Mouse (Mus musculus): ENCODE data around the gene Ndfip2. TPM values are rescaled to one million over a fixed set of nuclear protein-coding genes. Genes with fewer than 3 reads are reported as not detected.

Ndfip2 gene
- polyA plus RNA-seq, 1 experiment from 2014 or later: 64.2 TPM

DNA sequence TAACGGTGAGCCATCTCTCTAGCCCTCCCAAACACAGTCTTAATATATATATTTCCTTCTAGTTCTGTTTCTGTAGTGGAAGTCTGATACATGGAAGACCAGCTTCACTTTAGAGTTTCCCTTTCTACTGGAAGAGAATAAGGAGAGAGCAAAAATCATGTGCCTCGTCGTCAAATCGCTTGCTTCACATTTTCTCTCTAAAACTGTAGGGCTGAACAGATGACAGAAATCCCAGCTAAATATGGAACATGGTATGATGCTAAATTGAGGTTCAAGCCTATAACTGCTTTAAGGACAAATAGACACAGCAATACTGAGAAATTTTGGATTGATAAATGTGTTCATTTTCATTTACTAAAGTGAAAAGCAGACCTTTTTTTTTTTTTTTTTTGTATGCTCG, 4.0 kb upstream of the Ndfip2 start:
- ATAC-seq (ENCODE audit: low FRiP score, low TSS enrichment): no peak
- Histone ChIP-seq H3K4me2 (replicated peaks; ENCODE audit: low read depth) (no peak overlapping the region), H3K4me3 (ENCODE audit: low read depth, low read length) (no peak overlapping the region), H3K36me3 (ENCODE audit: control insufficient read depth, insufficient read depth, low read length) (no peaks in the 10 kb centered on the region), H3K4me1 (replicated peaks; ENCODE audit: control insufficient read depth, insufficient read depth) (no peaks in the 10 kb centered on the region), H3K9ac (ENCODE audit: low read length) (no peak overlapping the region), H3K9me3 (ENCODE audit: control insufficient read depth, low read length) (no peaks in the 10 kb centered on the region), H3K27ac (replicated peaks) (no peak overlapping the region), H3K27me3 (ENCODE audit: control insufficient read depth, insufficient read depth, low read length) (no peaks in the 10 kb centered on the region)
- no peak for TF ChIP-seq CTCF (IDR thresholded peaks at IDR 0.05; ENCODE audit: low read depth)
- TF ChIP-seq EP300 (optimal IDR thresholded peaks at IDR 0.05): no peak
- WGBS: 77% methylated on average over 5 of the region's 5 CpGs
- no peak for DNase-seq (ENCODE audit: low spot score)

DNA sequence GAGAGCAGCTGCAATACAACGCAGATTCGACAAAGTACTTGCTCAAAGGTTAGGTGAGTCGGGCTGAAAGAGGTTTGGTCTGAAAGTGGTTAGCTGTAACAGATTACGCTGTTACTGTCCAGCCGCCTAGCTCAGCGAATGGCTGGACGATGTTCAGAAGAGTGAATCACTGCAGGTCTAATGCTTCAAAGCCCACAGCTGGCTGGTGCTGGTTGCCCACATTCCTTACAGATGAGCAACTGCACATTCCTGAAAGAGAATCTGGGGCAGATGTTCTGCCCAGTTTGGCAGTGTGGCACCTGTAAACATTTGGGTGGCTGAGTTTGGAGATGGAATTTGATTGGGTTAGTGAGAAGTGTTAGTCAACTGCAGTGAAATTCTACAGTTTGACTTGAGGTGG, 2.8 kb upstream of the Ndfip2 start:
- Histone ChIP-seq H3K4me1 (replicated peaks; ENCODE audit: control insufficient read depth, insufficient read depth) (no peaks in the 10 kb centered on the region), H3K27me3 (ENCODE audit: control insufficient read depth, insufficient read depth, low read length) (no peaks in the 10 kb centered on the region), H3K4me3 (ENCODE audit: low read depth, low read length) (no peak overlapping the region), H3K9ac (ENCODE audit: low read length) (no peak overlapping the region), H3K4me2 (replicated peaks; ENCODE audit: low read depth) (no peak overlapping the region), H3K36me3 (ENCODE audit: control insufficient read depth, insufficient read depth, low read length) (no peaks in the 10 kb centered on the region), H3K27ac (replicated peaks) (no peak overlapping the region), H3K9me3 (ENCODE audit: control insufficient read depth, low read length) (no peaks in the 10 kb centered on the region)
- 62% methylated on average over 7 of the region's 7 CpGs for WGBS
- ATAC-seq (ENCODE audit: low FRiP score, low TSS enrichment): no peak
- TF ChIP-seq EP300 (optimal IDR thresholded peaks at IDR 0.05) (no peak), CTCF (IDR thresholded peaks at IDR 0.05; ENCODE audit: low read depth) (no peak)
- no peak for DNase-seq (ENCODE audit: low spot score)

DNA sequence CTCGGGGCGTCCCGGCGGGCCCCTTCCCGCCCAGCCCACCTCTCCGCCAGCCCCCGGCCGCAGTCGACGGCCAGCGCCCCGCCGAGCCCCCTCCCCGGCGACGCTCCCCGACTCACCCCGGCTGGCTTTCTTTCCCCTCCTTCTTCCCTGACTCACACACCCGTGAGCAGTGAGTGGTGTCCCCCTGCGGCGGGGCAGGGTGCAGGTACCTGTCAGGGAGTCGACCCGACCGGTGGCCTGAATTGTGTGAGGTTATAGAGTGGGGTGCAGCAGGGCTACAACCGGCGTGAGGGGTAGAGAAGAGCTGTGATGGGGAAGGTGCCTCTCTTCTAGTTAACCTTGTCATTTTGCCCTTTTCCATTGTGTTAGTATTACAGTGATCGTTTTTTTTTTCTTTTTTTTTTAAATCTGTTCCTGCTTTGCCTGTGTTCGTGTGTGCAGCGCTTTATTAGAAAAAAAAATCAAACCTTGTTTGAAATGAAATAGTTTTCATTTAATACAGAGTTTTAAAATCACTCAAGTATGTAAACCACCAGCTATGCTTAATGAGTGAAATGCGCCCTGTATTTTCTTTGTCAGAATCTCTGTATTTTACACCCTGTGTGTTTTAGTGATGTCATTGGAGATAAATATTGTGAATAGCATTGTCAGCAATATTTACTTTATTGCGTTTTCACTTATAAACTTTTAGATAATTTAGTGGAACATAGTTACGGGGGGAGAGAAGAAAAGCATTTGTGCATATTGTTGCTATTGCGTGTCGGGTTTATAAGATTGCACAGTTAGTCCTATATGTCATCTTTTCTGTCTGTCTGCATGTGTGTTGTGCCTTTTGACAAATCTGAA, 885 bp downstream of the Ndfip2 start:
- peak; percentile 68 for ATAC-seq (ENCODE audit: low FRiP score, low TSS enrichment)
- WGBS: 4% methylated on average over 27 of the region's 34 CpGs

DNA sequence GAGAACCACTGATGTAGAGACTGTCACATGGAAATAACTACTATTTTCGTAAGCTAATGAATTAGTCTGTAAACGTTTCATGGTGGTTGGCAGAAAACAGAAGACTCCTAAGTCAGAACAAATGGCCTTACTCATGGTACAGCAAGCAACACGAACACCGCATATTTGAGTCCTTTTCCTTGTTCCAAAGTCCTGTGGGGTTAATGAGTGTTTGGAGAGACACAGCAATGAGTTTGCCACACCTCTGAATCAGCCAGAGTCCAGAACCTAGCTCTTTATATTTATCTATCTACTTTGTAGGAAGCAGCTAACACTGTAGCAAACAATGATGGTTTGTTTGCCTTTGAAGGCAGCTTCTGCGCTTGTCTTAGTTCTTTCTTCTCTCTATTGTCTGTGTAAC, 4.5 kb downstream of the Ndfip2 start:
- H3K27me3 ChIP-seq (ENCODE audit: control insufficient read depth, insufficient read depth, low read length): no peaks in the 10 kb centered on the region
- DNase-seq (ENCODE audit: low spot score) (peak; percentile 18), ATAC-seq (ENCODE audit: low FRiP score, low TSS enrichment) (peak; percentile 78)
- no peak overlapping the region for H3K9ac ChIP-seq (ENCODE audit: low read length)
- TF ChIP-seq EP300 (optimal IDR thresholded peaks at IDR 0.05) (no peak), CTCF (IDR thresholded peaks at IDR 0.05; ENCODE audit: low read depth) (no peak)
- 47% methylated on average over 5 of the region's 5 CpGs for WGBS
- H3K4me1 ChIP-seq (replicated peaks; ENCODE audit: control insufficient read depth, insufficient read depth): no peaks in the 10 kb centered on the region
- H3K27ac ChIP-seq (replicated peaks): 0 out of 2 replicates have a peak overlapping the region, but pooled peaks have one; percentile 26
- H3K9me3 ChIP-seq (ENCODE audit: control insufficient read depth, low read length): no peaks in the 10 kb centered on the region
- H3K4me3 ChIP-seq (ENCODE audit: low read depth, low read length): no peak overlapping the region
- no peak overlapping the region for H3K4me2 ChIP-seq (replicated peaks; ENCODE audit: low read depth)
- no peaks in the 10 kb centered on the region for H3K36me3 ChIP-seq (ENCODE audit: control insufficient read depth, insufficient read depth, low read length)

More for the DNA sequence above, 885 bp downstream of the Ndfip2 start:
- H3K27ac ChIP-seq (replicated peaks): peak overlapping the region; percentile 97
- no peaks in the 10 kb centered on the region for H3K4me1 ChIP-seq (replicated peaks; ENCODE audit: control insufficient read depth, insufficient read depth)
- H3K27me3 ChIP-seq (ENCODE audit: control insufficient read depth, insufficient read depth, low read length): no peaks in the 10 kb centered on the region
- no peaks in the 10 kb centered on the region for H3K36me3 ChIP-seq (ENCODE audit: control insufficient read depth, insufficient read depth, low read length)
- H3K9ac ChIP-seq (ENCODE audit: low read length): peak overlapping the region; percentile 91
- H3K9me3 ChIP-seq (ENCODE audit: control insufficient read depth, low read length): no peaks in the 10 kb centered on the region
- H3K4me3 ChIP-seq (ENCODE audit: low read depth, low read length): peak overlapping the region; percentile 74
- TF ChIP-seq CTCF (IDR thresholded peaks at IDR 0.05; ENCODE audit: low read depth) (peak; percentile 47), EP300 (optimal IDR thresholded peaks at IDR 0.05) (no peak)
- DNase-seq (ENCODE audit: low spot score): peak; percentile 71
- H3K4me2 ChIP-seq (replicated peaks; ENCODE audit: low read depth): peak overlapping the region; percentile 66

DNA sequence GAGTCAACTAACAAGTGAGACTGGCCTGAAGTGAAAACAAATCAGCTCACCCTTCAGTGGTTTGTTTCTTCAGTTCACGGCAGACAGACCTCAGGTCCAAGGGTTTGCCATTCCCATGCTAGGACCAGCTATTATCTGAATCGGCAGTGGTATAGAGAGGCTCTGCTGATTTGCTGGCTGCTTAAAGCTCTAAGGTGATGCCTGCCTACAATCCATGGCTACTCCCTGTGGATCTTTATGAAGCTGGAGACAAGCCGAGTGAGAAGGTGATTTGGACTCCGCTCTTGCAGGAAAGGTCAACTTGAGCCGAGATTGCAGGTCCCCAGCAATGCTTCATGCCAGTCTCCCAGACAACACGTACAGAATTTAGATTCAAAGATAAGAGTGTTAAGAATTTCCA, 8.7 kb downstream of the Ndfip2 start:
- H3K4me2 ChIP-seq (replicated peaks; ENCODE audit: low read depth): no peak overlapping the region
- H3K9ac ChIP-seq (ENCODE audit: low read length): no peak overlapping the region
- no peaks in the 10 kb centered on the region for H3K27me3 ChIP-seq (ENCODE audit: control insufficient read depth, insufficient read depth, low read length)
- ATAC-seq (ENCODE audit: low FRiP score, low TSS enrichment) (no peak), DNase-seq (ENCODE audit: low spot score) (no peak)
- no peaks in the 10 kb centered on the region for H3K36me3 ChIP-seq (ENCODE audit: control insufficient read depth, insufficient read depth, low read length)
- no peaks in the 10 kb centered on the region for H3K4me1 ChIP-seq (replicated peaks; ENCODE audit: control insufficient read depth, insufficient read depth)
- WGBS: 57% methylated on average over 6 of the region's 6 CpGs
- H3K9me3 ChIP-seq (ENCODE audit: control insufficient read depth, low read length): no peaks in the 10 kb centered on the region
- H3K4me3 ChIP-seq (ENCODE audit: low read depth, low read length): no peak overlapping the region
- H3K27ac ChIP-seq (replicated peaks): peak overlapping the region; percentile 31; the same call in 1 of the 2 replicates
- no peak for TF ChIP-seq CTCF (IDR thresholded peaks at IDR 0.05; ENCODE audit: low read depth)
- TF ChIP-seq EP300 (optimal IDR thresholded peaks at IDR 0.05): no peak

DNA sequence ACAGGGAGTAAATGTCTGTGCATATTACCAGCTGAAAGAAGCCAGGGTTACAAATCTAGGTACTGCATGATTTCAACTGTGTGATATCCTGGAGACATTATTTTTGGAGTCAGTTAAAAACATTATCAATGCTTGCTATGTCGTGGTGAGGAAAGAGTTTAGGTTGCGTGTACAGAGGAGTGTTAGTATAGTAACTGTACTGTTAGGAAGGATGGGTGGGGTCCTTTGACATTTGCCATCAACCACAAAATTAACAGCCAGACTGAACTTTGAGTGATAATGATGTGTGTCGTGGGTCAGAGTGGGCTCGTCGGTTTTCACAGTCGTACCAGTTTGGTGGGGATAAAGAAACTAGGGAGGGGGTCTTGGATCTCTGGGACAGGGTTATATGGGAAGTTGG, 13.7 kb downstream of the Ndfip2 start:
- Histone ChIP-seq H3K4me1 (replicated peaks; ENCODE audit: control insufficient read depth, insufficient read depth) (no peaks in the 10 kb centered on the region), H3K4me3 (ENCODE audit: low read depth, low read length) (no peak overlapping the region), H3K36me3 (ENCODE audit: control insufficient read depth, insufficient read depth, low read length) (no peaks in the 10 kb centered on the region), H3K4me2 (replicated peaks; ENCODE audit: low read depth) (no peak overlapping the region), H3K27ac (replicated peaks) (no peak overlapping the region), H3K9me3 (ENCODE audit: control insufficient read depth, low read length) (no peaks in the 10 kb centered on the region), H3K9ac (ENCODE audit: low read length) (no peak overlapping the region), H3K27me3 (ENCODE audit: control insufficient read depth, insufficient read depth, low read length) (no peaks in the 10 kb centered on the region)
- ATAC-seq (ENCODE audit: low FRiP score, low TSS enrichment): no peak
- TF ChIP-seq CTCF (IDR thresholded peaks at IDR 0.05; ENCODE audit: low read depth): no peak
- no peak for TF ChIP-seq EP300 (optimal IDR thresholded peaks at IDR 0.05)
- no peak for DNase-seq (ENCODE audit: low spot score)
- WGBS: 60% methylated on average over 6 of the region's 6 CpGs

All from stomach, postnatal 0 days (tissue).